Mouse (Mus musculus) left cerebral cortex, adult 2 months (tissue): Measurements from ENCODE around the gene Tcea3. TPM values are rescaled to one million over a fixed set of nuclear protein-coding genes. Genes with fewer than 3 reads are reported as not detected.

Experiments used
- DNase-seq, 2 experiments: peaks; one replicate each; pipeline ENCODE4 v3.0.0; 2021 to 2022; ENCODE audit warnings: low spot score in 2 of 2, mixed read lengths in 1 of 2; ENCODE audit errors: extremely low spot score in 1 of 2
- H3K27ac ChIP-seq: fragments of 200-600 bp; 2 replicates; pipeline ENCODE4 v1.8.1; 2022
- H3K4me3 ChIP-seq: fragments of 200-600 bp; 2 replicates; pipeline ENCODE4 v1.8.1; 2022
- CTCF ChIP-seq: fragments of 200-600 bp; IDR thresholded peaks from 2 replicates; pipeline ENCODE4 v1.8.1; 2022; ENCODE audit warnings: antibody characterized with exemption, mild to moderate bottlenecking, moderate library complexity
- intact Hi-C: fragments of 180-260 bp; cut with DNase I; formaldehyde crosslinking; loops from one replicate; pipeline ENCODE4 v1.15.1; 2025
- total RNA-seq, 2 experiments: library from RNA; stranded (reverse); gene quantifications; 2 replicates each; pipeline ENCODE4 v1.2.3; 2021

Gene Tcea3
- total RNA-seq, 2 experiments from 2014 or later: 0.68 to 0.93 TPM

DNA sequence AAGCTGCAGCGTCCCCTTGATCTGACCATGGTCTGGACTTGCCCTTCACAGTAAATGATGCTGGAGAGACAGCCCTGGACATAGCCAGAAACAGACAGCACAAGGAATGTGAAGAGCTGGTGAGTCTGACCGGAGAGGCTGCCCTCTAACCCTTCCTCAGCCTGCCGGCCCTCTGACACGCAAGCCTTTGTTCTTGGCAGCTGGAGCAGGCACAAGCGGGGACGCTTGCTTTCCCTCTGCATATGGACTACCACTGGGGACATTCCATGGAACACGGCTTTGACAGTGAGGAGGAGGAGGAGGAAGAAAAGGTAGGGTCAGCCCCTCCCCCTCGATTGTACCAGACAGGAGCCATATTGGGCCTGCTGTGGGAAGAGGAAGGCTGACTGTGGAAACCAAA is 6.6 kb upstream of the Tcea3 start:
- Histone ChIP-seq H3K27ac (no peak overlapping the region), H3K4me3 (no peak overlapping the region)
- intact Hi-C loops: no loop called here
- no peak for DNase-seq
- no peak for TF ChIP-seq CTCF

DNA sequence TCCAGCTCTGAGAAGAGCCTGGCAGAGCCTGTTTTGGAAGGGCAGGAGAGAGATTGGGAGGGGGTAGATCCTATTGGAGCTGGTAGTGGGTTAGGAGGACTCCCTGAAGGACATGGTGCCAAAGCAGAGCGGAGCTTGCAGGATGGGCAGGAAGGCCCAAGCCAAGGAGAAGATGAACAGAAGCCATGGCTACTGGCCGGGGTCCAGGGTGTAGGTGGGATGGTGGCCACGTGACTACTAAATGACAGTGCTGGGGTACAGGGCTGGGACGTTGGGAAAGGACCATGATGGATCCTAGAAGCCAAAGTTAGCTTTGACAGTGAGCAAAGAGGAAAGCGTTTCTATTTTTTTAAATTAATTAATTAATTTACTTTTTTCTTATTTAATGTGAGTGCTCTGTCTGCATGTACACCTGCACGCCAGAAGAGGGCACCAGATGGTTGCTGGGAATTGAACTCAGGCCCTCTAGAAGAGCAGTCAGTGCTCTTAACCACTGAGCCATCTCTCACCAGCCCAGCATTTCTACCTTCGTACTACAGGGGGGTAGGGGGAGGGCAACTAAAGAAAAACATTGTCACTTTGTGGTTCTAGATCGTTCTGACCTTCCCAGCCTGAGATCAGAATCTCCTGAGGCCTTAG is 5.3 kb upstream of the Tcea3 start:
- peak; percentile 66 for TF ChIP-seq CTCF
- Histone ChIP-seq H3K27ac (no peak overlapping the region), H3K4me3 (no peak overlapping the region)
- no peak for DNase-seq
- intact Hi-C loops: no loop called here

DNA sequence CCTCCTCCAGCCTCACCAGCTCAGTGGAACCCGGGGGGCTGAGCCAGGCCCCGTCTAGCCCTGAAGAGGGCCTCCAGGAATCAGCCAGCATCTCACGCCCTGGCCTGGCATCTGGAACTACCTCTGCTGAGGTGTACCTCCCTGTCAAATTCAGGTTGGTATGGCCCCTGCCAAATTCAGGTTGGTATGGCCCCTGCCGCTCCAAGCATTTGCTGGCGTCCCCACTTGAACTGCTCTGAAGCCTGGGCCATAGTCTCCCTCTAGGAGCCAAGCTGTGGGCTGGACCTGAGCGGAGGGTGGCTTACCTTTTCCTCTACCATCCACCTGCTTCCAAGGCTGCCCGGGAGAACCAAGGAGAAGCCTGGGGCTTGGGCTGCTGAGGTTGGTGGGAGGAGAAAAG is 4.8 kb upstream of the Tcea3 start:
- intact Hi-C loops: no loop called here
- TF ChIP-seq CTCF: no peak
- Histone ChIP-seq H3K4me3 (no peak overlapping the region), H3K27ac (no peak overlapping the region)
- DNase-seq: no peak

DNA sequence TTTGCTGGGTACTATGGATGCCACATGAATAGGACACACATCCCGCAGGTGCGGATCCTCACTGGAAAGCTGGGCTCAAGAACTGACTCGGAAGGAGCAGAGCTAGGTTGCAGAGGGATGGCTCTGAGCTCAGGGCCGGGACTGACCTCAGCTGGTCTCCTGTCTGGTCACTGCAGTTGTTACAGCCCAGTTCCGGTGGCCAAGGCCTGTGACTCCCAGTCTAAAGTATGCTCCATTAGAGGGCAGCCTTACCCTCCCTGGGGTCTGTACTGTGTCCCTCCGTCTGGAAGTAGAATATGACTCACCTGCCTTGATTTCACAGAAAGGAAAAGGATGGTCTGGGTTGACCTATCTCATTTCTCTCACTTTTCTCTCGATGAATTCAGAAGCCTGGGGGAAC is 3.3 kb upstream of the Tcea3 start:
- intact Hi-C loops: no loop called here
- DNase-seq: no peak
- no peak for TF ChIP-seq CTCF
- Histone ChIP-seq H3K4me3 (no peak overlapping the region), H3K27ac (no peak overlapping the region)

DNA sequence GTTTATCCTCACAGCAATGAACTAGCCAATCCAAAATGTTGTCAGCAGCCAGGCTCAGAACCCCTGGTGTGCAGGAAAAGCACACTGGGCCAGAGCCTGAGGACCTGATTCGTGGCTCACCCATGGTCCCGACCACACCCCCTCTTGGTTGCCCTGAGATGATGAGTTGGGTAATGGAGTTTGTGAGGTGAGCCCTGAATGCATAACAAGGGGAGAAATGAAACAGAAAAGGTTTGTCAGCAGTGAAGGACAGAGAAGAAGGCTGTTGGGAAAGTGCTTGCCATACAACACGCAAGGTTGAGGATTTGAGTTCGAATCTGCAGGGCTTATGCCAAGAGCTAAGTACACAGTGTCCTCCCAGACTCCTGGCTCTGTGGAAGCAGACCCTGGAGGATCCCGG is 1.8 kb upstream of the Tcea3 start:
- TF ChIP-seq CTCF: no peak
- Histone ChIP-seq H3K4me3 (no peak overlapping the region), H3K27ac (no peak overlapping the region)
- intact Hi-C loops: no loop called here
- no peak for DNase-seq

DNA sequence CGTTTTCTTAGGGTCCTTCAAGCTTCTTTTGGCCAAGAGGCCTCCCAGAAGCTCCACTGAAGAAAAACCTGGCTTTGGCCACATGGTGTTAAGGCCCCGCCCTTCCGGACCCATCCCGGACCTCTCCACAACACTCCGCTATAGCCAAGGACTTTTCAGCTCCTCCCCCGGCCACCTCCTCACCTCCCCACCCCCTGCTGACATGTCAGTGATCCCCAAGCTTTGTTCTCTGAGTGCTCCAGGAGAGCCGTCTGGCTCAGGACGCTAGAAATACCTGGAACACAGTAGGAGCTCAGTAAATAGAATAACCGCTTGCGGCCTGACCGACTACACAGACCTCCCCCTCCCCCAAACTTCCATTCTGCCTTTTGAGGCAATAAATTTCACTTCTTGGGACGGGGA is 960 bp upstream of the Tcea3 start:
- no peak overlapping the region for H3K27ac ChIP-seq
- intact Hi-C loops: no loop called here
- no peak overlapping the region for H3K4me3 ChIP-seq
- no peak for DNase-seq
- TF ChIP-seq CTCF: no peak

DNA sequence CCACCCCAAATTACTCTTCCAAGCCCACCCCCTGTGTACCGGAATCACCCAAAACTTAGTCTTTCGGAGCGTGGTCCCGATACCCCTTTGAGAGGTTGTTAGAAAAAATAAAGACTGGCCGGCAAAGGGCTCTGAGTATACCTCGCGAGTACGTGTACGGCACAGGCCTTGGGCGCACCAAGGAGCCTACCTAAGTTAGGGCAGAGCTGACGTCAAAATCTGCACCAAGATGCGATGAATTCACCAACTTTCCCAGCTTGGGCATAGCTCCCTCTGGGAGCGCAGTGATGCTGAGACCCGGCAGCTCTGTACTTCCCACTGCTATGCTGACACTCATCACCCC is 172 bp upstream of the Tcea3 start:
- intact Hi-C loops: no loop called here

DNA sequence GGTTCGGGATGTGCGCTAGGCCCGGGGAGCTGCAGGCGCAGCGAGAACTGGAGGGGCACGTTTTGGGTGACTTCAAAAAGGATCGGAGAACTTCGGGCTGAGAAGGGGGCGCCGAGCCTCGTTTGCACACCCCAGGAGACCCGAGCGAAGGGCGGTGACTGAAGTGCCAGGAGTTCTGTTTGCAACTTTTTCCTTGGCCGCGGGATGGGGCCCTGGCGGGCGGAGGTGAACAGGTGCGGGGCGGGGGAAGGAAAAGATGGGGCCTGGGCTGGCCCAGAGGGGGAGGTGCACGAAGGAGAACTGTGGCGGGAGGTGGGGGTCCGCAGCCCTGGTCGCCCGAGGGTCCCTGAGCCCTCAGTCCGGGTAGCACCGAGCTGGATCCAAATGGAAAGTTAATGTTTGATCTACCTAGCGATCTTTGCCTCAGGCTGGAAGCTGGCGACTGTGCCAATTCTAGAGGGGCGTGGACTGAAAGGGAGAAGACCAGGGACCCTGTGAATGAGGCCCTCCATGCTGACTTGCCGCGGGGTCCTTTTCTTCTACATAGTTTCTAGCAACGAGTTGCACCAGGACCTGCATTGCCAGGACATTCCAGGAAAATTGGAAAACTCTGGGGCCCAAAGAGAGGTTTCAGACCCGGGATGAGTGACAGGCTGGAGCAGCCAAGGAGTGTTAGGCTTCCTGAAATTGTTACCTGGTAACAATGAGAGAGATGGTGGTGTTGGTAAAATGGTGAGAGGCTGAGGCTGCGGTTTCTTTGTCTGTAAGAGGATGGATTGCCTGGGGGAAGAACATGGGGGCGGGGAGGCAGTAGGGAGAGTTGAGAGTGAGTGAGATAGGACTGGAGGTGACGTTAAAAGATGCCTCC is 1.2 kb downstream of the Tcea3 start:
- Histone ChIP-seq H3K27ac (no peak overlapping the region), H3K4me3 (no peak overlapping the region; the same call in 1 of the 2 replicates)
- intact Hi-C loops: no loop called here
- no peak for DNase-seq
- no peak for TF ChIP-seq CTCF

More for the DNA sequence above, 172 bp upstream of the Tcea3 start:
- no peak for DNase-seq
- TF ChIP-seq CTCF: no peak
- H3K27ac ChIP-seq: no peak overlapping the region
- peak overlapping the region; percentile 38; the same call in 1 of the 2 replicates for H3K4me3 ChIP-seq

DNA sequence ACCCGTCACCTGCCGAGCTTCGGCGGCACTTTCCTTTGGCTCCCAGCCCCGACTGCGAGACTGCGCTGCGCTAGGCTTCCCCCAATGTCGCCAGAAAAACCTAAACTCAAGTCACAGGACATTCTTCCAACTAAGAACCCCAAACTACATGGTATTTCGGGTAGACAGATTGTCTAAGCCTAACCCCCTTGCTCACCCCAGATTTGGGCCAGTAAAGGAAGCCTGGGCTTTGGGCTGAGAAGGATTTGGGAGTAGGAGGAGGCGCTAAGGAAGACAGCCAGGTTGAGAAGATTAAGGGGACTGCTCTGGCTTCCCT is 1.8 kb downstream of the Tcea3 start:
- H3K4me3 ChIP-seq: no peak overlapping the region

DNA sequence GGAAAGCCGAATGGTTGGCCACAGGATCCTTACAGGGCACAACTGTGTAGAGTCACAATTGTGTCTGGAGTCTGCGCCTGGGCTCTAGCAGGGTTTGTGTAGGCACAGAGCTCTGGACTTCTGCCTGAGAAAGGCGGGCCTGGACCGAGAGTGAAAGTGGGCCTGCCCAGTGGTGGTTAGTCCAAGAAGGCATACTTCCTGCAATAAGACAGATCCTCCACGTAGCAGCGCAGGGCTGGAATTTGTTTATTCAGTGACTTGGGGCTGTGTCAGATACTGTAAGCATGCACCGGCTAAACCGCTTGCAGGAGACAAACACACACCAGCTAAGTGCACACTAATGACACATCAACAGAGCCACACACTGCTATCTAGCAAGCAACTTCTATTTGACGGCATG is 2.3 kb downstream of the Tcea3 start:
- DNase-seq: no peak
- no peak overlapping the region for H3K4me3 ChIP-seq
- H3K27ac ChIP-seq: no peak overlapping the region
- intact Hi-C loops: no loop called here
- TF ChIP-seq CTCF: no peak

More for the DNA sequence above, 1.8 kb downstream of the Tcea3 start:
- intact Hi-C loops: no loop called here
- no peak overlapping the region for H3K27ac ChIP-seq
- no peak for TF ChIP-seq CTCF
- DNase-seq: no peak

DNA sequence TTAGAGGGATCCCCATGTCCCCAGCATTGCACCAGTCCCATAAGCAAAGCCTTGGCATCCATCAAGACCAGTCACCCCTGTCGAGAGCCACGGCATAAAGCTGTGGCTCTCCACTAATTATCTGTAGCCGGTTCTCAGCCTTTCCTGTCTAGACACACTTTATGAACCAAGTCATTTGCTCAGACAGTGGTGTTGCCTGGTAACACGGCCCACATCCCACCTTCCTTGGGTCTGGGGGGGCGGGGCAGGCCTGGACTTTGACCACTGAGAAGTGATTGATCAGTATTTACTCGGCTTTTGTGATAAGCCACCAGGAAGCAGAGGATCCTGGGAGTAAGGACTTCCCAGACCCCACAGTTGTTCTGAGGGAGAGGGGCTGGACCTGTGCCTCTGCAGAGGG is 8.4 kb downstream of the Tcea3 start:
- Histone ChIP-seq H3K4me3 (no peak overlapping the region), H3K27ac (no peak overlapping the region)
- intact Hi-C loops: no loop called here
- no peak for DNase-seq
- TF ChIP-seq CTCF: no peak

DNA sequence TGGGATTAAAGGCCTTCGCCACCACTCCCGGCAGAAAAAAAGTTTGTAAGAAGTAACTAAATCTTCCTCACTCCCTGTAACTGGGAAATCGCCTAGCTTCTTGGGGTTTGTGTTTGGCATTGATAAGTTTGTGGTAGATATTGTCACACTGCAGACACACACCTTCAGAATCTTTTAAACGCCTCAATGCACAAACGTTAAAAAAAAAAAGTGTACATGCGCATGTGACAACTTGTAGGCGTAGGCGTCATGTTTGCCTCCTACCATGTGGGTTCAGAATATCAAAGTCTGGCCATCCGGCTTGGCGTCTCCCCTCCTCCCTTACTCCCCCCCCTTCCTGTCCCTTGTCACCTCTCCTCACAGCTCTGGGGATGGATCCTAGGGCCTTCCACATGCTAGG is 9.2 kb downstream of the Tcea3 start:
- Histone ChIP-seq H3K27ac (no peak overlapping the region), H3K4me3 (no peak overlapping the region)
- DNase-seq: no peak
- no peak for TF ChIP-seq CTCF
- intact Hi-C loops: no loop called here

DNA sequence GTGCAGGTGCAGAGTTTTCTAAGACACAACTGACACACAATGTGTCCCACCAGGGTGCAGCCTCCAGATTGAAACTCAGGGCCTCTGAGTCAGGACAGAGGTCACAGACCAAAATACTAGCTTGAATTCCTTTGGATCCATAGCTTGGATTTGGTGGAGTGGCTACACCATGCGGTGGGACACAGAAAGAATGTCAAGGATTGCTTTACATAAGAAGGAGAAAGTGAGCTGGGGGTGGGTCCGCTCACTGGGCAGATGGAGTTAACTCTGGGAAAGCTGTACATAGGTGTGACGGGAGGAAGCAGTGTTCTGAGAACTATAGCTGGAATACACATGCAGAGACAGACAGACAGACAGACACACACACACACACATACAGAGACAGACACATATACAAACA is 12.4 kb downstream of the Tcea3 start:
- no peak for DNase-seq
- no peak overlapping the region for H3K4me3 ChIP-seq
- TF ChIP-seq CTCF: no peak
- intact Hi-C loops: loop anchor here (5.0 kb wide), 2 partner anchors 62 to 362 kb away; partner anchors contain the start of gene Lactbl1
- no peak overlapping the region for H3K27ac ChIP-seq
